Mouse (Mus musculus): ENCODE measurements around the gene Gps2.

Gene Gps2

DNA sequence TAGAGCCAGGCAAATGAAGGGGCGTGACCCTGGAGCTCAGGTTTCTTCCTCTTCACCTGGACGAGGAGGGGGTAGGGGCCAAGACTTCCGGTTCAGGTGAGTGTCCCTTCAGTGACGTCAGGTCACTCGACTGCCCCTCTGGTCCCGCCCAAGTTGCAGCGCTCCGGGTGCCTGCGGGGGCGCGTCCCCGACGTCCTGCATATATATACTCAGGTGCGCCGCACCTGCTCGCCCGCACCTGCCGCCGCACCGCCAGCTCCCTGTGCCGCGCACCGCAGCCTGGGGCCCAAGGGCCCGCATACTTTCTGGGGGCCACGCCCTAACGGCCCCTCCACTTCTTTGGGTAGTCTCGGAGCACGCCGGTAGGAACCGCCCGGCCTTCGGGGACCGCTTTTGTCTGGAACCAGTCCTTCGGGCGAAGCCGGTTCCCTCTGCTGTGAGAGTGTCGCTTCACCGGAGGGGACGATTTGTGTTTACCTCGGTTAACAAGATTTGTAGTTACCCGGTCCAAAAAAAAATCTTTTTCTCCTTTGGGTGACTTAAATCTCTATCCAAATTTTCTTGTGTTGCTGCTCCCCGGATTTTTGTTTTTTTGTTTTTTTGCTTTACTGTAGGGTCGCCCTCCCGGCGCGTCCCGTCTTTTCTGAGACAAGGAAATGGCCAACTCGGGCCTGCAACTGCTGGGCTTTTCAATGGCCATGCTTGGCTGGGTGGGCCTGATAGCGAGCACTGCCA is 51.8 kb downstream of the Gps2 start:
- DNase-seq (ENCODE audit: low spot score): no peak
